10 mouse cellular contexts compared by ENCODE assay signal in genomic region chr2:167831076-167832039, GRCm38 (mm10).
DNase-seq lines count a peak whose midpoint lies in the region; ATAC-seq and TF ChIP-seq lines count a peak whose summit lies in the region.
"Had no signal": no experiment of that assay in that cellular context is flagged by ENCODE, and none has a peak within 500 bp of the region (broad histone marks: within the 10 kb centered on the region; RNA-seq: fewer than 3 reads in every experiment).

No protein-coding gene starts in this region.

- peak; percentile 39 for DNase-seq in midbrain, embryonic 11.5 days (ENCODE audit: low spot score, missing footprints)
- DNase-seq in T-cell, adult 2 months (ENCODE audit: low spot score) = peak; percentile 36
- peak; percentile 51 for DNase-seq in naive thymus-derived CD4-positive, alpha-beta T cell, adult 2 months (ENCODE audit: low read depth)
- DNase-seq in left cerebral cortex, adult 2 months (ENCODE audit: extremely low spot score in 1 of 2, low spot score in 2 of 2) = no peak
- no peak for DNase-seq in cerebellum, postnatal 14 days

- no peaks in the 10 kb centered on the region for H3K4me1 ChIP-seq in midbrain, embryonic 11.5 days (ENCODE audit: control insufficient read depth, insufficient read depth, low read length)
- peaks cover 6% of the 10 kb centered on the region for H3K4me1 ChIP-seq in midbrain, embryonic 16.5 days (ENCODE audit: control insufficient read depth, insufficient read depth, low read length)

- intact Hi-C loops in left cerebral cortex, adult 2 months (cut with DNase I) = no loop called here

- H3K27me3 ChIP-seq in midbrain, embryonic 11.5 days (ENCODE audit: control insufficient read depth, insufficient read depth, low read length) = no peaks in the 10 kb centered on the region
- H3K27me3 ChIP-seq in midbrain, embryonic 16.5 days (ENCODE audit: control insufficient read depth, insufficient read depth, low read depth, low read length) = no peaks in the 10 kb centered on the region
- H3K27me3 ChIP-seq: limb, embryonic 12.5 days had no signal

- no peaks in the 10 kb centered on the region for H3K9me3 ChIP-seq in midbrain, embryonic 11.5 days (ENCODE audit: control insufficient read depth, low read length)
- no peaks in the 10 kb centered on the region for H3K9me3 ChIP-seq in midbrain, embryonic 16.5 days (replicated peaks; ENCODE audit: control insufficient read depth, low read length, poor library complexity, severe bottlenecking)
- H3K9me3 ChIP-seq: limb, embryonic 12.5 days had no signal

- H3K27ac ChIP-seq in midbrain, embryonic 11.5 days (ENCODE audit: low read depth, low read length) = no peak overlapping the region
- no peak overlapping the region for H3K27ac ChIP-seq in midbrain, embryonic 16.5 days (ENCODE audit: low read length)
- H3K27ac ChIP-seq in left cerebral cortex, adult 2 months = no peak overlapping the region
- H3K27ac ChIP-seq: limb, embryonic 12.5 days had no signal

- no peak overlapping the region for H3K4me2 ChIP-seq in midbrain, embryonic 11.5 days
- H3K4me2 ChIP-seq in midbrain, embryonic 16.5 days (ENCODE audit: low read length) = no peak overlapping the region
- H3K4me2 ChIP-seq: limb, embryonic 12.5 days had no signal

- ATAC-seq in midbrain, embryonic 11.5 days (ENCODE audit: low FRiP score) = no peak
- no peak for ATAC-seq in midbrain, embryonic 16.5 days
- peak; percentile 97 for ATAC-seq in CD4-positive, CD25-positive, alpha-beta regulatory T cell, adult 4 months
- ATAC-seq: intestine, postnatal 0 days had no signal

- WGBS in midbrain, embryonic 11.5 days = 88% methylated on average over 26 of the region's 26 CpGs
- 89% methylated on average over 26 of the region's 26 CpGs for WGBS in midbrain, embryonic 16.5 days

- no peaks in the 10 kb centered on the region for H3K36me3 ChIP-seq in midbrain, embryonic 11.5 days (ENCODE audit: control insufficient read depth, insufficient read depth, low read length)
- no peaks in the 10 kb centered on the region for H3K36me3 ChIP-seq in midbrain, embryonic 16.5 days (ENCODE audit: control insufficient read depth, insufficient read depth, low read length)
- H3K36me3 ChIP-seq: limb, embryonic 12.5 days had no signal

- H3K9ac ChIP-seq in midbrain, embryonic 11.5 days (ENCODE audit: low read length) = no peak overlapping the region
- H3K9ac ChIP-seq in midbrain, embryonic 16.5 days (ENCODE audit: low read depth, low read length) = no peak overlapping the region
- H3K9ac ChIP-seq: limb, embryonic 12.5 days had no signal

- no peak overlapping the region for H3K4me3 ChIP-seq in midbrain, embryonic 11.5 days (ENCODE audit: low read depth, low read length)
- no peak overlapping the region for H3K4me3 ChIP-seq in midbrain, embryonic 16.5 days (ENCODE audit: low read depth, low read length)
- H3K4me3 ChIP-seq in left cerebral cortex, adult 2 months = no peak overlapping the region
- H3K4me3 ChIP-seq: erythroblast, embryonic 14.5 days; limb, embryonic 12.5 days had no signal

- no peak for TF ChIP-seq CTCF in left cerebral cortex, adult 2 months (IDR thresholded peaks at IDR 0.05)

Comparison
In these comparisons a context has a peak if more than half of its experiments do, and no peak if none do; other contexts are left out.
1. DNase-seq: peak in midbrain, embryonic 11.5 days (single experiment), T-cell, adult 2 months (single experiment) and naive thymus-derived CD4-positive, alpha-beta T cell, adult 2 months (single experiment); none in left cerebral cortex, adult 2 months (0 of 2) and cerebellum, postnatal 14 days (0 of 2).